Mouse (Mus musculus) liver, embryonic 12.5 days (tissue): Measurements from ENCODE around the gene Lime1. TPM values are rescaled to one million over a fixed set of nuclear protein-coding genes. Genes with fewer than 3 reads are reported as not detected.

Experiments
- ATAC-seq: fragments of 200-750 bp; cut with Nextera tagmentation; 2 replicates; pipeline ENCODE4 v1.8.0; 2017; ENCODE audit warnings: moderate number of reproducible peaks, mild to moderate bottlenecking, moderate library complexity
- H3K27ac ChIP-seq: fragments of 300-500 bp; sonication (generic); 2 replicates; pipeline ENCODE4 v1.5.1; 2016; ENCODE audit warnings: mild to moderate bottlenecking
- H3K27me3 ChIP-seq: fragments of 300-500 bp; sonication (generic); replicated peaks from 2 replicates; pipeline ENCODE4 v1.6.1; 2016; ENCODE audit warnings: mild to moderate bottlenecking, moderate library complexity
- H3K36me3 ChIP-seq: fragments of 300-500 bp; sonication (generic); 2 replicates; pipeline ENCODE4 v1.6.1; 2016; ENCODE audit warnings: mild to moderate bottlenecking, moderate library complexity
- H3K4me1 ChIP-seq: fragments of 300-500 bp; sonication (generic); 2 replicates; pipeline ENCODE4 v1.6.1; 2016
- H3K4me2 ChIP-seq: fragments of 300-500 bp; sonication (generic); 2 replicates; pipeline ENCODE4 v1.6.1; 2016; ENCODE audit warnings: mild to moderate bottlenecking, moderate library complexity
- H3K4me3 ChIP-seq: fragments of 300-500 bp; sonication (generic); 2 replicates; pipeline ENCODE4 v1.5.1; 2016; ENCODE audit warnings: mild to moderate bottlenecking, moderate library complexity
- H3K9ac ChIP-seq: fragments of 300-500 bp; sonication (generic); 2 replicates; pipeline ENCODE4 v1.6.1; 2016; ENCODE audit warnings: mild to moderate bottlenecking, moderate library complexity
- H3K9me3 ChIP-seq: fragments of 300-500 bp; sonication (generic); replicated peaks from 2 replicates; pipeline ENCODE4 v1.6.1; 2016; ENCODE audit warnings: mild to moderate bottlenecking, moderate library complexity
- WGBS: fragments of 180-500 bp; shearing (Covaris S2); methylation state at CpG from one replicate; pipeline ENCODE4 v1.1.7; 2016; ENCODE audit not compliant: insufficient replicate concordance; 5-methylcytosine and 5-hydroxymethylcytosine counted together
- polyA plus RNA-seq: library from polyadenylated mRNA; unstranded; fragments of >200 nt; fragmentation: Nextera tagmentation; extraction: Ambion mirVana; gene quantifications from 2 replicates; pipeline ENCODE4 v1.2.1, GENCODE M21; 2016

Lime1 gene
- polyA plus RNA-seq, 1 experiment from 2014 or later = 12.1 TPM

DNA sequence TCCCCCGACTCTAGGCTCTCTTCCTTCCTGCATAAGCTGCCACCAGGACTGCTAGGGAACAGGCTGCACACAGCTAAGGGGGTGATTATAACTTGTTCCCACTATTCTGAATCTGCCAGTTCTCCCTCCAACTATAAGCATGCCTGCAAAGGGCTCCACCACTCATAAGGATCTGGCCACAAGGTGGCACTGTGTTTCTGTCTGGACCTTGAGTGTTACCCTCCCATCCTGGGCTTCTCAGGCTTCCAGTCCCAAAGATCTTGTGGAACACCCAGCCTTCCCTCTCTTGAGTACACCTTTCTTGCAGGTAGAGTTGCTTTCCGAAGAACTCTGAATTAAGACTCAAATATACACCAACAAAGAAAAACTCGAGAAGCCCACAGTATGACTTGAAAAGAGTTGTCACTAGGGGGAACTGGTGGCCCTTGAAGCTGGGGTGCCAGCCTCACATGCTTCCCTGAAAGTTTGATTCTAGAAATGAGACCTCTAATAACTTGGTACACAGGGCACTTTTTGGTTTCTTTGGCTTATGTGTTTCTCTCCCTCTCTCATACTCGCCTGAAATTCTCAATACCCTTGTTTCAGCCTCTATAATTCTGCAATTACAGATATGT lies 12.8 kb downstream of the Lime1 start:
- Histone ChIP-seq H3K4me3 (no peak overlapping the region), H3K27ac (peak overlapping the region; percentile 17; the same call in 1 of the 2 replicates), H3K4me2 (no peak overlapping the region), H3K9me3 (no peaks in the 10 kb centered on the region), H3K4me1 (no peaks in the 10 kb centered on the region), H3K9ac (no peak overlapping the region), H3K27me3 (no peaks in the 10 kb centered on the region), H3K36me3 (peaks cover 70% of the 10 kb centered on the region)
- 31% methylated on average over 4 of the region's 4 CpGs for WGBS
- peak; percentile 72 for ATAC-seq

DNA sequence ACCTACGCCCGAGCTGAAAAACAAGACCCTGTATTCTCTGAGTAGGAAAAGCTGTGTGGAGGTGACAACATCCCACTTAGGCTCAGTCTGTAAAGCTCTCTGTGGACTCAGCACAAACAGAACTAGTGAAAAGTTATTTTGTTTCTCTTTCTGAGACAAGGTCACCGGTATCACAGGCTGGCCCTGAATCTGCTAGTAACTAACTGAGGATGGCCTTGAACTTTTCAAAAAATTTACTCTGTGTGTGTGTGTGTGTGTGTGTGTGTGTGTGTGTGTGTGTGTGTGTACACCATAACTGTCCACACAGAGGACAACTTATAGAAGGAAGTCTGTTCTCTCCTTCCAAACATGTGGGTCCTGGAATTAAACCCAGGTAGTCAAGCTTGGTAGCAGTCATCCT lies 14.2 kb downstream of the Lime1 start:
- Histone ChIP-seq H3K4me1 (no peaks in the 10 kb centered on the region), H3K9me3 (no peaks in the 10 kb centered on the region), H3K27me3 (no peaks in the 10 kb centered on the region), H3K27ac (no peak overlapping the region), H3K9ac (no peak overlapping the region), H3K36me3 (peaks cover 68% of the 10 kb centered on the region), H3K4me3 (no peak overlapping the region), H3K4me2 (no peak overlapping the region)
- no peak for ATAC-seq
- 89% methylated on average over 3 of the region's 3 CpGs for WGBS

GRCm38 (mm10) chr2:181397207-181397761 lies 17.4 kb downstream of the Lime1 start:
- H3K9ac ChIP-seq = no peak overlapping the region
- H3K27me3 ChIP-seq = no peaks in the 10 kb centered on the region
- H3K4me3 ChIP-seq = no peak overlapping the region
- 86% methylated on average over 5 of the region's 5 CpGs for WGBS
- peaks cover 39% of the 10 kb centered on the region for H3K36me3 ChIP-seq
- peaks cover 12% of the 10 kb centered on the region for H3K4me1 ChIP-seq
- ATAC-seq = no peak
- no peak overlapping the region for H3K4me2 ChIP-seq
- no peak overlapping the region for H3K27ac ChIP-seq
- no peaks in the 10 kb centered on the region for H3K9me3 ChIP-seq

GRCm38 (mm10) chr2:181401497-181401896 lies 21.6 kb downstream of the Lime1 start:
- Histone ChIP-seq H3K9ac (no peak overlapping the region), H3K36me3 (peaks cover 33% of the 10 kb centered on the region), H3K27ac (peak overlapping the region; percentile 17; the same call in 1 of the 2 replicates), H3K9me3 (no peaks in the 10 kb centered on the region), H3K4me2 (no peak overlapping the region), H3K4me1 (peaks cover 36% of the 10 kb centered on the region), H3K27me3 (no peaks in the 10 kb centered on the region), H3K4me3 (no peak overlapping the region)
- ATAC-seq = peak; percentile 50
- 4% methylated on average over 1 of the region's 1 CpGs for whole genome bisulfite sequencing

DNA sequence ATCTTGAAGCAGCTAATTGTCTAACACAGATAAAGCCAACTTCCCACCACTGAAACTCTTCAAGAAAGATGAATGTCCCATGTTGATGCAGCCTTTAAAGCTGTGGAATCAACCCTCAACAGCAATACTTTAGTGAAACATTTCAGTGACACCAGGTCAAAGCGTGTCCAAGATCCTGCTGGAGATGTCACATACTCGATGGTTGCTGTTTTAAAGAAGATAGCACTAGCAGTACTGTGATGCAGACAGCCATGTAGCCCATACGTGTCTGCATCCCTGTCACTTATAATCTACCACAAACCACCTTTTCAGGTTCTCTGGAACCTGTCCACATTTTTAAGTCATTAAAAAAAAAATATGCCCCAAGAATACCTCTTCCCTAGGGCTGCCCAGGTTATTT lies 23.8 kb downstream of the Lime1 start:
- WGBS = 64% methylated on average over 3 of the region's 3 CpGs
- H3K4me2 ChIP-seq = no peak overlapping the region
- H3K36me3 ChIP-seq = peaks cover 37% of the 10 kb centered on the region
- H3K4me1 ChIP-seq = peaks cover 36% of the 10 kb centered on the region
- H3K4me3 ChIP-seq = no peak overlapping the region
- H3K9ac ChIP-seq = no peak overlapping the region
- ATAC-seq = no peak
- no peaks in the 10 kb centered on the region for H3K27me3 ChIP-seq
- no peaks in the 10 kb centered on the region for H3K9me3 ChIP-seq
- H3K27ac ChIP-seq = no peak overlapping the region

GRCm38 (mm10) chr2:181409643-181410042 lies 29.8 kb downstream of the Lime1 start:
- no peaks in the 10 kb centered on the region for H3K9me3 ChIP-seq
- H3K4me2 ChIP-seq = no peak overlapping the region
- H3K4me3 ChIP-seq = no peak overlapping the region
- H3K9ac ChIP-seq = no peak overlapping the region
- no peaks in the 10 kb centered on the region for H3K27me3 ChIP-seq
- H3K27ac ChIP-seq = no peak overlapping the region; the same call in 1 of the 2 replicates
- H3K36me3 ChIP-seq = peaks cover 55% of the 10 kb centered on the region
- H3K4me1 ChIP-seq = peaks cover 30% of the 10 kb centered on the region
- whole genome bisulfite sequencing = 78% methylated on average over 7 of the region's 7 CpGs
- no peak for ATAC-seq

DNA sequence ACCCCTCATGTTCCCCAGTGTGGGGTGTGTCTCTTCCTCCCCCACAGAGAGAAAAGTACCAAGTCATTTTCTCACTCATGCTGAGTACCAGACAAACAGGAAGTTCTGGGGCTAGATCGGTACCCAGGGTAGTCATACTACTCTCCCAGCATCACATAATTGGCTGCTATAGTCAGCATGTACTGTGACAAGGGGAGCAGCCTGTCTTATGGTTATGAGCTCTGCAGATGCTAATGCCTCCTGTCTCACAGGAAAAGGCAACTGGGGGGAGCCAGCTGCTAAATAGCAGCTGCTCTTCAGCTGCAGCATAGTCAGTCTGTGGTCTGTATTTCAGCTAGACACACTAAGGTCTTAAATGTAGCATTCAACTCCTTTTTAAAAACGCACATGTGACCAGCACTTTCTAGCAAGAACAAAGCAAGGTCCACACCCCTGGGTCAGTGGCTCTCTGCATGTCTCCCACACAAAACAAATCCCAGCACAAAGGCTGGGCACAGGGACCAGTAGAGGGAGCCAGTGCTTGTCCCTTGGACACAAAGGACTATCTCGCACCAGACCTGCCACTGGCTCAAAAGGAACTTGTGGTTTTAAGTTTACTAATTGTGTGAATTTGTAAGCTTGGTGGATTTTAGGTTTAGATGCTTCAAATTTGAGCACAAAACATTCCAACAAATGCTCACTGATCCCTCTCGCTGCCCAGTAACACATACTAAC lies 31.0 kb downstream of the Lime1 start:
- 45% methylated on average over 4 of the region's 4 CpGs for WGBS

GRCm38 (mm10) chr2:181413141-181413540 lies 33.3 kb downstream of the Lime1 start:
- H3K9ac ChIP-seq = no peak overlapping the region
- 69% methylated on average over 2 of the region's 2 CpGs for WGBS
- no peaks in the 10 kb centered on the region for H3K27me3 ChIP-seq
- H3K4me3 ChIP-seq = no peak overlapping the region
- H3K36me3 ChIP-seq = peaks cover 44% of the 10 kb centered on the region
- H3K27ac ChIP-seq = peak overlapping the region; percentile 46; the same call in 1 of the 2 replicates
- ATAC-seq = no peak
- H3K9me3 ChIP-seq = no peaks in the 10 kb centered on the region
- peaks cover 49% of the 10 kb centered on the region for H3K4me1 ChIP-seq
- no peak overlapping the region for H3K4me2 ChIP-seq

More for the DNA sequence above, 31.0 kb downstream of the Lime1 start:
- Histone ChIP-seq H3K4me2 (no peak overlapping the region), H3K9me3 (no peaks in the 10 kb centered on the region), H3K36me3 (peaks cover 44% of the 10 kb centered on the region), H3K27me3 (no peaks in the 10 kb centered on the region), H3K9ac (no peak overlapping the region), H3K4me3 (no peak overlapping the region), H3K27ac (peak overlapping the region; percentile 49; the same call in 1 of the 2 replicates), H3K4me1 (peaks cover 27% of the 10 kb centered on the region)
- peak; percentile 67; the same call in 1 of the 2 replicates for ATAC-seq

DNA sequence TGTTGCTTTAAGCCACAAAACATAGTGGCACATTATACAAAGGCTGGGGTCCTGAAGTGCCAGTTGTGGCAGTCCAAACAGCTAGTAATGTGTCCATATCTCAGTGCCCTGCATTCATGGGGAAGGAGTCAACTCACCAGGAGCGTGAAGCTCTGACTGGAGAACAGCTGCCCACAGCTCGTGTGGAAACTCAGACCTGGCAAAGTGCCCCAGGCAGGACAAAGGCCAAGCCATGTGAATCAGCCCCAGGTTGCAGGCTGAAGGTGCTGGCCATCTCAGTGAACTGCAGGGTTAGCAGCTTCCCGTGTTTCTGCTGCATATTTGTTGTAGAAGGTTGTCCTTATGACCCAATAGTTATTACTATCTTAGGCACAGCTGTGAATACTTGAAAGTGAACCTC lies 36.1 kb downstream of the Lime1 start:
- peaks cover 33% of the 10 kb centered on the region for H3K36me3 ChIP-seq
- no peaks in the 10 kb centered on the region for H3K27me3 ChIP-seq
- peaks cover 69% of the 10 kb centered on the region for H3K4me1 ChIP-seq
- ATAC-seq = no peak
- no peak overlapping the region for H3K9ac ChIP-seq
- no peak overlapping the region for H3K4me3 ChIP-seq
- no peak overlapping the region for H3K4me2 ChIP-seq
- 67% methylated on average over 3 of the region's 3 CpGs for WGBS
- H3K9me3 ChIP-seq = no peaks in the 10 kb centered on the region
- no peak overlapping the region for H3K27ac ChIP-seq

DNA sequence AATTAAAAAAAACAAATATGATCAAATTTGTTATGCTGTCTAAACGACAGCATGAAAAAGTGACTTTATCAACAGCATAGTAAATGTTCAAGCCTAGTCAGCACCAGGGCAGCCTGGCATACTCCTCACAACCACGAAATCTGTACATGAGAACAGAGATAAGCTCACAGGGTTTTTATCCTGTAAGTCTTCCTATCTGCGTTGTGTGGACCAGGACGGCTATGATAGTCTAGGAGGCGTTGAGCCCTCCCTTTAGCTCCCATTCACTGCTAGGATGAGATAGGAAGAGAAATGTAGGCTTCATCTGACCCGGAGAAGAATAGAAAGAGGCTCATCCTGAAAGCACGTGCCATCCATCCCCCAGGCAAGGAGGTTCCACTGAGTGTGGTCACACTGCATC lies 39.5 kb downstream of the Lime1 start:
- Histone ChIP-seq H3K27me3 (no peaks in the 10 kb centered on the region), H3K9ac (no peak overlapping the region; the same call in 1 of the 2 replicates), H3K4me2 (peak overlapping the region; percentile 51), H3K4me3 (0 out of 2 replicates have a peak overlapping the region, but pooled peaks have one; percentile 3), H3K4me1 (peaks cover 86% of the 10 kb centered on the region), H3K27ac (peak overlapping the region; percentile 84), H3K9me3 (no peaks in the 10 kb centered on the region), H3K36me3 (peaks cover 44% of the 10 kb centered on the region)
- ATAC-seq = peak; percentile 87
- 16% methylated on average over 7 of the region's 7 CpGs for WGBS

DNA sequence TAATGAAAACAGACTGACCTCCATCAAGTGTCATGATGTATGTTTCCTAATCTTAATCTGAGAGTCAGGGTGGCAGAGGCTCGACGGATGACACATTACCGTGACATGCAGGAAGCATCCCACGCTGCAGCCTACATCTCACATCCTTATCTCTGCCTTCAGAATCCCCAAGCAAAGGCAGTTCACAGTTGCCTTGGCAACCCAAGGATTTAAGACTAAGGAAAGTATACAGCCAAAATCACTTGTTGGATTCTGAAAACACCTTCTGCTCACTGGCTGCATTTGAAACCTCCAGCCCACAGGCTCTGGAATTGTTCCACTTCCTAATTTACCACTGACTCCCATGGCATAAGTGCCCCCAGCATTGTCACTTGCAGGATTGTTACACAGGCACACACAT lies 40.5 kb downstream of the Lime1 start:
- H3K4me3 ChIP-seq = peak overlapping the region; percentile 1; the same call in 1 of the 2 replicates
- H3K27ac ChIP-seq = peak overlapping the region; percentile 84
- ATAC-seq = peak; percentile 23; the same call in 1 of the 2 replicates
- H3K27me3 ChIP-seq = no peaks in the 10 kb centered on the region
- 16% methylated on average over 4 of the region's 4 CpGs for WGBS
- H3K4me2 ChIP-seq = peak overlapping the region; percentile 51
- peak overlapping the region; percentile 9; the same call in 1 of the 2 replicates for H3K9ac ChIP-seq
- H3K4me1 ChIP-seq = peaks cover 96% of the 10 kb centered on the region
- H3K9me3 ChIP-seq = no peaks in the 10 kb centered on the region
- H3K36me3 ChIP-seq = peaks cover 45% of the 10 kb centered on the region
